Mouse (Mus musculus): Measurements from ENCODE around the gene Slc6a20a. TPM values are rescaled to one million over a fixed set of nuclear protein-coding genes. Genes with fewer than 3 reads are reported as not detected.
A peak's percentile ranks its signal among the peaks of the same experiment; 100 is the strongest.

Slc6a20a gene
- polyA plus RNA-seq (2014; fragmentation: Nextera tagmentation; extraction: Ambion mirVana) = 0.95 and 1.5 TPM in 2 replicates

GRCm38 (mm10) chr9:123678327-123679105, at the start of gene Slc6a20a, which contains the start of gene Ccr9:
Slc6a20a (minus strand) TSS chr9:123678885.
Ccr9 (plus strand) TSS chr9:123678439.
- no peak within 1 kb of the TSS for H3K27ac ChIP-seq (ENCODE audit: low read depth, low read length)
- 0 out of 2 replicates have a peak, but pooled peaks cover 3% of the 10 kb centered on the region for H3K4me1 ChIP-seq (replicated peaks; ENCODE audit: control insufficient read depth, insufficient read depth, low read length)
- H3K4me2 ChIP-seq (replicated peaks; ENCODE audit: low read depth, low read length) = peak within 1 kb of the TSS; percentile 70
- H3K4me3 ChIP-seq (ENCODE audit: low read depth, low read length) = peak within 1 kb of the TSS; percentile 36
- WGBS = under 1% methylated on average over 73 of the region's 73 CpGs
- H3K27me3 ChIP-seq (ENCODE audit: control insufficient read depth, insufficient read depth, low read length) = peaks cover 30% of the 10 kb centered on the region
- peak within 1 kb of the TSS; percentile 31; the same call in 1 of the 2 replicates for H3K9ac ChIP-seq (ENCODE audit: low read depth, low read length)
- peak; percentile 58 for DNase-seq (ENCODE audit: low spot score)
- peak; percentile 47 for ATAC-seq (ENCODE audit: low FRiP score)
- H3K36me3 ChIP-seq (ENCODE audit: control insufficient read depth, insufficient read depth, low read length) = no peaks in the 10 kb centered on the region
- no peaks in the 10 kb centered on the region for H3K9me3 ChIP-seq (ENCODE audit: control insufficient read depth, low read length)

GRCm38 (mm10) chr9:123722737-123723493, 44.2 kb upstream of the Slc6a20a start:
- ATAC-seq (ENCODE audit: low FRiP score) (no peak), DNase-seq (ENCODE audit: low spot score) (no peak)
- no peak overlapping the region for H3K4me3 ChIP-seq (ENCODE audit: low read depth, low read length)
- WGBS = 72% methylated on average over 2 of the region's 2 CpGs
- H3K9ac ChIP-seq (ENCODE audit: low read depth, low read length) = no peak overlapping the region
- H3K4me1 ChIP-seq (replicated peaks; ENCODE audit: control insufficient read depth, insufficient read depth, low read length) = no peaks in the 10 kb centered on the region
- no peaks in the 10 kb centered on the region for H3K9me3 ChIP-seq (ENCODE audit: control insufficient read depth, low read length)
- H3K27me3 ChIP-seq (ENCODE audit: control insufficient read depth, insufficient read depth, low read length) = no peaks in the 10 kb centered on the region
- no peaks in the 10 kb centered on the region for H3K36me3 ChIP-seq (ENCODE audit: control insufficient read depth, insufficient read depth, low read length)
- no peak overlapping the region for H3K27ac ChIP-seq (ENCODE audit: low read depth, low read length)
- H3K4me2 ChIP-seq (replicated peaks; ENCODE audit: low read depth, low read length) = no peak overlapping the region

- H3K4me2 ChIP-seq (replicated peaks; ENCODE audit: low read depth, low read length) = peak within 1 kb of the TSS; percentile 50
- no peaks in the 10 kb centered on the region for H3K36me3 ChIP-seq (ENCODE audit: control insufficient read depth, insufficient read depth, low read length)
- H3K9ac ChIP-seq (ENCODE audit: low read depth, low read length) = peak within 1 kb of the TSS; percentile 56
- WGBS = 1% methylated on average over 55 of the region's 55 CpGs
- no peaks in the 10 kb centered on the region for H3K27me3 ChIP-seq (ENCODE audit: control insufficient read depth, insufficient read depth, low read length)
- no peaks in the 10 kb centered on the region for H3K4me1 ChIP-seq (replicated peaks; ENCODE audit: control insufficient read depth, insufficient read depth, low read length)
- no peaks in the 10 kb centered on the region for H3K9me3 ChIP-seq (ENCODE audit: control insufficient read depth, low read length)
- peak; percentile 98 for DNase-seq (ENCODE audit: low spot score)
- peak within 1 kb of the TSS; percentile 67 for H3K4me3 ChIP-seq (ENCODE audit: low read depth, low read length)
- 0 out of 2 replicates have a peak within 1 kb of the TSS, but pooled peaks have one; percentile 31 for H3K27ac ChIP-seq (ENCODE audit: low read depth, low read length)
- peak; percentile 100 for ATAC-seq (ENCODE audit: low FRiP score)
These were observed 38.7 kb upstream of the Slc6a20a start, which contains the start of gene Lztfl1 for GRCm38 (mm10) chr9:123717186-123718008. Lztfl1 (minus strand) TSS chr9:123717697.

- H3K4me1 ChIP-seq (replicated peaks; ENCODE audit: control insufficient read depth, insufficient read depth, low read length) = no peaks in the 10 kb centered on the region
- H3K27me3 ChIP-seq (ENCODE audit: control insufficient read depth, insufficient read depth, low read length) = no peaks in the 10 kb centered on the region
- ATAC-seq (ENCODE audit: low FRiP score) = no peak
- H3K36me3 ChIP-seq (ENCODE audit: control insufficient read depth, insufficient read depth, low read length) = no peaks in the 10 kb centered on the region
- H3K4me2 ChIP-seq (replicated peaks; ENCODE audit: low read depth, low read length) = 0 out of 2 replicates have a peak overlapping the region, but pooled peaks have one; percentile 1
- 80% methylated on average over 3 of the region's 3 CpGs for WGBS
- H3K9me3 ChIP-seq (ENCODE audit: control insufficient read depth, low read length) = no peaks in the 10 kb centered on the region
- no peak overlapping the region for H3K4me3 ChIP-seq (ENCODE audit: low read depth, low read length)
- DNase-seq (ENCODE audit: low spot score) = no peak
- no peak overlapping the region for H3K27ac ChIP-seq (ENCODE audit: low read depth, low read length)
- H3K9ac ChIP-seq (ENCODE audit: low read depth, low read length) = no peak overlapping the region
These were observed 37.6 kb upstream of the Slc6a20a start for GRCm38 (mm10) chr9:123716301-123716700.

- no peak for ATAC-seq (ENCODE audit: low FRiP score)
- H3K36me3 ChIP-seq (ENCODE audit: control insufficient read depth, insufficient read depth, low read length) = no peaks in the 10 kb centered on the region
- H3K4me3 ChIP-seq (ENCODE audit: low read depth, low read length) = no peak overlapping the region
- H3K27me3 ChIP-seq (ENCODE audit: control insufficient read depth, insufficient read depth, low read length) = no peaks in the 10 kb centered on the region
- no peak overlapping the region for H3K9ac ChIP-seq (ENCODE audit: low read depth, low read length)
- H3K4me1 ChIP-seq (replicated peaks; ENCODE audit: control insufficient read depth, insufficient read depth, low read length) = no peaks in the 10 kb centered on the region
- 81% methylated on average over 2 of the region's 2 CpGs for WGBS
- no peaks in the 10 kb centered on the region for H3K9me3 ChIP-seq (ENCODE audit: control insufficient read depth, low read length)
- H3K4me2 ChIP-seq (replicated peaks; ENCODE audit: low read depth, low read length) = no peak overlapping the region
- DNase-seq (ENCODE audit: low spot score) = no peak
- H3K27ac ChIP-seq (ENCODE audit: low read depth, low read length) = no peak overlapping the region
These were observed 34.4 kb upstream of the Slc6a20a start for GRCm38 (mm10) chr9:123713111-123713510.

GRCm38 (mm10) chr9:123709226-123709625, 30.5 kb upstream of the Slc6a20a start:
- H3K4me1 ChIP-seq (replicated peaks; ENCODE audit: control insufficient read depth, insufficient read depth, low read length) = no peaks in the 10 kb centered on the region
- DNase-seq (ENCODE audit: low spot score) (no peak), ATAC-seq (ENCODE audit: low FRiP score) (no peak)
- no peak overlapping the region for H3K9ac ChIP-seq (ENCODE audit: low read depth, low read length)
- no peak overlapping the region for H3K4me3 ChIP-seq (ENCODE audit: low read depth, low read length)
- H3K27me3 ChIP-seq (ENCODE audit: control insufficient read depth, insufficient read depth, low read length) = no peaks in the 10 kb centered on the region
- no peak overlapping the region for H3K27ac ChIP-seq (ENCODE audit: low read depth, low read length)
- H3K36me3 ChIP-seq (ENCODE audit: control insufficient read depth, insufficient read depth, low read length) = no peaks in the 10 kb centered on the region
- WGBS = 61% methylated on average over 2 of the region's 2 CpGs
- H3K9me3 ChIP-seq (ENCODE audit: control insufficient read depth, low read length) = no peaks in the 10 kb centered on the region
- no peak overlapping the region for H3K4me2 ChIP-seq (replicated peaks; ENCODE audit: low read depth, low read length)

GRCm38 (mm10) chr9:123701822-123702221, 23.1 kb upstream of the Slc6a20a start:
- no peak overlapping the region for H3K27ac ChIP-seq (ENCODE audit: low read depth, low read length)
- H3K9me3 ChIP-seq (ENCODE audit: control insufficient read depth, low read length) = no peaks in the 10 kb centered on the region
- 92% methylated on average over 5 of the region's 5 CpGs for WGBS
- no peak overlapping the region for H3K4me3 ChIP-seq (ENCODE audit: low read depth, low read length)
- H3K36me3 ChIP-seq (ENCODE audit: control insufficient read depth, insufficient read depth, low read length) = no peaks in the 10 kb centered on the region
- no peaks in the 10 kb centered on the region for H3K4me1 ChIP-seq (replicated peaks; ENCODE audit: control insufficient read depth, insufficient read depth, low read length)
- DNase-seq (ENCODE audit: low spot score) (no peak), ATAC-seq (ENCODE audit: low FRiP score) (no peak)
- no peak overlapping the region for H3K9ac ChIP-seq (ENCODE audit: low read depth, low read length)
- H3K27me3 ChIP-seq (ENCODE audit: control insufficient read depth, insufficient read depth, low read length) = no peaks in the 10 kb centered on the region
- H3K4me2 ChIP-seq (replicated peaks; ENCODE audit: low read depth, low read length) = no peak overlapping the region

- H3K9ac ChIP-seq (ENCODE audit: low read depth, low read length) = no peak overlapping the region
- no peaks in the 10 kb centered on the region for H3K36me3 ChIP-seq (ENCODE audit: control insufficient read depth, insufficient read depth, low read length)
- H3K27ac ChIP-seq (ENCODE audit: low read depth, low read length) = no peak overlapping the region
- no peaks in the 10 kb centered on the region for H3K4me1 ChIP-seq (replicated peaks; ENCODE audit: control insufficient read depth, insufficient read depth, low read length)
- 93% methylated on average over 3 of the region's 3 CpGs for WGBS
- no peak overlapping the region for H3K4me2 ChIP-seq (replicated peaks; ENCODE audit: low read depth, low read length)
- no peaks in the 10 kb centered on the region for H3K27me3 ChIP-seq (ENCODE audit: control insufficient read depth, insufficient read depth, low read length)
- DNase-seq (ENCODE audit: low spot score) (no peak), ATAC-seq (ENCODE audit: low FRiP score) (no peak)
- no peaks in the 10 kb centered on the region for H3K9me3 ChIP-seq (ENCODE audit: control insufficient read depth, low read length)
- H3K4me3 ChIP-seq (ENCODE audit: low read depth, low read length) = no peak overlapping the region
These were observed 17.1 kb upstream of the Slc6a20a start for GRCm38 (mm10) chr9:123695634-123696302.
